Mouse (Mus musculus) heart, postnatal 0 days (tissue): ENCODE data around the gene Upb1. TPM values are rescaled to one million over a fixed set of nuclear protein-coding genes. Genes with fewer than 3 reads are reported as not detected.
A peak's percentile ranks its signal among the peaks of the same experiment; 100 is the strongest.
"Not testable (repeated sequence)": the region's sequence is repeated elsewhere in the genome, so short reads cannot be mapped to it uniquely, and the experiment has no call there.

Experiments used
- ATAC-seq: fragments of 200-750 bp; cut with Nextera tagmentation; 2 replicates; pipeline ENCODE4 v1.8.0; 2017; ENCODE audit warnings: low read depth, moderate number of reproducible peaks, moderate library complexity; ENCODE audit not compliant: insufficient read depth
- DNase-seq: peaks from one replicate; pipeline ENCODE4 v3.0.0-alpha.2; 2016; ENCODE audit warnings: low spot score
- H3K27ac ChIP-seq: fragments of 300-500 bp; sonication (generic); 2 replicates; pipeline ENCODE4 v1.5.1; 2014; ENCODE audit warnings: low read depth, mild to moderate bottlenecking
- H3K27me3 ChIP-seq: fragments of 300-500 bp; sonication (generic); 2 replicates; pipeline ENCODE4 v1.6.1; 2014; ENCODE audit warnings: low read length, mixed read lengths; ENCODE audit not compliant: control insufficient read depth, insufficient read depth
- H3K36me3 ChIP-seq: fragments of 300-500 bp; sonication (generic); replicated peaks from 2 replicates; pipeline ENCODE4 v1.6.1; 2014; ENCODE audit warnings: low read length, mixed read lengths; ENCODE audit not compliant: control insufficient read depth, insufficient read depth
- H3K4me1 ChIP-seq: fragments of 300-500 bp; sonication (generic); 2 replicates; pipeline ENCODE4 v1.6.1; 2014; ENCODE audit warnings: antibody characterized with exemption; ENCODE audit not compliant: control insufficient read depth, insufficient read depth
- H3K4me2 ChIP-seq: fragments of 300-500 bp; sonication (generic); 2 replicates; pipeline ENCODE4 v1.6.1; 2014; ENCODE audit warnings: low read depth, mild to moderate bottlenecking, low read length, moderate library complexity
- H3K4me3 ChIP-seq: fragments of 300-500 bp; sonication (generic); 2 replicates; pipeline ENCODE4 v1.5.1; 2014; ENCODE audit warnings: low read depth, low read length
- H3K9ac ChIP-seq: fragments of 300-500 bp; sonication (generic); replicated peaks from 2 replicates; pipeline ENCODE4 v1.6.1; 2014; ENCODE audit warnings: low read depth, low read length, mixed read lengths
- H3K9me3 ChIP-seq: fragments of 300-500 bp; sonication (generic); replicated peaks from 2 replicates; pipeline ENCODE4 v1.6.1; 2016; ENCODE audit warnings: low read length; ENCODE audit not compliant: control insufficient read depth
- CTCF ChIP-seq: IDR thresholded peaks from 2 replicates; pipeline ENCODE4 v1.5.1; 2016; ENCODE audit warnings: antibody characterized with exemption, control low read depth, low read depth
- EP300 ChIP-seq: IDR thresholded peaks from 2 replicates; pipeline ENCODE4 v1.6.1; 2016; ENCODE audit warnings: antibody characterized with exemption, low read depth
- WGBS: fragments of 180-500 bp; shearing (Covaris S2); extraction: QIAGEN DNeasy Blood & Tissue Kit; methylation state at CpG from one replicate; pipeline ENCODE4 v1.1.7; 2014; 5-methylcytosine and 5-hydroxymethylcytosine counted together
- polyA plus RNA-seq: library from polyadenylated mRNA; unstranded; fragments of >200 nt; fragmentation: Nextera tagmentation; extraction: Ambion mirVana; gene quantifications from 2 replicates; pipeline ENCODE4 v1.2.1, GENCODE M21; 2015
- total RNA-seq: library from RNA; depleted of rRNA; stranded (reverse); fragments of >200 nt; gene quantifications from 2 replicates; pipeline ENCODE4 v1.2.3, GENCODE M21; 2014; ENCODE audit warnings: low replicate concordance

Upb1 gene
- total and polyA plus RNA-seq, 2 experiments from 2014 or later = 1.1 TPM; not detected in 1

- Histone ChIP-seq H3K27ac (0 out of 2 replicates have a peak overlapping the region, but pooled peaks have one; percentile 15), H3K9ac (no peak overlapping the region), H3K4me1 (peaks cover 55% of the 10 kb centered on the region), H3K27me3 (no peaks in the 10 kb centered on the region), H3K4me2 (no peak overlapping the region), H3K4me3 (no peak overlapping the region), H3K36me3 (no peaks in the 10 kb centered on the region), H3K9me3 (no peaks in the 10 kb centered on the region)
- TF ChIP-seq CTCF = no peak
- no peak for TF ChIP-seq EP300
- 79% methylated on average over 11 of the region's 11 CpGs for WGBS
- ATAC-seq (no peak), DNase-seq (no peak)
Observed at GRCm38 (mm10) chr10:75447489-75447888, 46.6 kb downstream of the Upb1 start.

GRCm38 (mm10) chr10:75448806-75449420, 48.0 kb downstream of the Upb1 start:
- no peaks in the 10 kb centered on the region for H3K9me3 ChIP-seq
- DNase-seq (no peak), ATAC-seq (no peak)
- H3K36me3 ChIP-seq = no peaks in the 10 kb centered on the region
- no peaks in the 10 kb centered on the region for H3K27me3 ChIP-seq
- H3K4me3 ChIP-seq = no peak overlapping the region
- H3K4me1 ChIP-seq = peaks cover 55% of the 10 kb centered on the region
- H3K27ac ChIP-seq = peak overlapping the region; percentile 62
- no peak overlapping the region for H3K4me2 ChIP-seq
- H3K9ac ChIP-seq = no peak overlapping the region
- TF ChIP-seq EP300 (no peak), CTCF (no peak)
- WGBS = 35% methylated on average over 6 of the region's 6 CpGs

- Histone ChIP-seq H3K9ac (no peak overlapping the region), H3K9me3 (no peaks in the 10 kb centered on the region), H3K4me3 (no peak overlapping the region), H3K4me1 (peaks cover 48% of the 10 kb centered on the region), H3K4me2 (no peak overlapping the region), H3K27ac (peak overlapping the region; percentile 88), H3K27me3 (no peaks in the 10 kb centered on the region), H3K36me3 (no peaks in the 10 kb centered on the region)
- DNase-seq (no peak), ATAC-seq (no peak)
- 90% methylated on average over 8 of the region's 8 CpGs for WGBS
- no peak for TF ChIP-seq CTCF
- no peak for TF ChIP-seq EP300
Observed at GRCm38 (mm10) chr10:75450331-75450730, 49.4 kb downstream of the Upb1 start.

- TF ChIP-seq EP300 = peak; percentile 69
- TF ChIP-seq CTCF = no peak
- peak; percentile 93 for DNase-seq
- 10% methylated on average over 10 of the region's 10 CpGs for WGBS
- peak overlapping the region; percentile 0; the same call in 1 of the 2 replicates for H3K4me2 ChIP-seq
- H3K4me3 ChIP-seq = no peak overlapping the region
- H3K9me3 ChIP-seq = no peaks in the 10 kb centered on the region
- peaks cover 54% of the 10 kb centered on the region for H3K4me1 ChIP-seq
- H3K9ac ChIP-seq = no peak overlapping the region
- no peaks in the 10 kb centered on the region for H3K27me3 ChIP-seq
- peak; percentile 82 for ATAC-seq
- H3K27ac ChIP-seq = peak overlapping the region; percentile 88
- no peaks in the 10 kb centered on the region for H3K36me3 ChIP-seq
Observed at GRCm38 (mm10) chr10:75451036-75451786, 50.3 kb downstream of the Upb1 start.

- WGBS = 26% methylated on average over 10 of the region's 18 CpGs
- H3K4me3 ChIP-seq, H3K4me2 ChIP-seq, H3K9me3 ChIP-seq, H3K36me3 ChIP-seq, H3K9ac ChIP-seq, H3K27me3 ChIP-seq: not testable (repeated sequence)
- DNase-seq = peak; percentile 48
- H3K27ac ChIP-seq = peak overlapping the region; percentile 80
- peaks cover 16% of the 10 kb centered on the region for H3K4me1 ChIP-seq
- ATAC-seq = peak; percentile 84
Observed at GRCm38 (mm10) chr10:75456061-75456831, 55.3 kb downstream of the Upb1 start.
